8 mouse cellular contexts compared by ENCODE assay signal in the genomic region with DNA sequence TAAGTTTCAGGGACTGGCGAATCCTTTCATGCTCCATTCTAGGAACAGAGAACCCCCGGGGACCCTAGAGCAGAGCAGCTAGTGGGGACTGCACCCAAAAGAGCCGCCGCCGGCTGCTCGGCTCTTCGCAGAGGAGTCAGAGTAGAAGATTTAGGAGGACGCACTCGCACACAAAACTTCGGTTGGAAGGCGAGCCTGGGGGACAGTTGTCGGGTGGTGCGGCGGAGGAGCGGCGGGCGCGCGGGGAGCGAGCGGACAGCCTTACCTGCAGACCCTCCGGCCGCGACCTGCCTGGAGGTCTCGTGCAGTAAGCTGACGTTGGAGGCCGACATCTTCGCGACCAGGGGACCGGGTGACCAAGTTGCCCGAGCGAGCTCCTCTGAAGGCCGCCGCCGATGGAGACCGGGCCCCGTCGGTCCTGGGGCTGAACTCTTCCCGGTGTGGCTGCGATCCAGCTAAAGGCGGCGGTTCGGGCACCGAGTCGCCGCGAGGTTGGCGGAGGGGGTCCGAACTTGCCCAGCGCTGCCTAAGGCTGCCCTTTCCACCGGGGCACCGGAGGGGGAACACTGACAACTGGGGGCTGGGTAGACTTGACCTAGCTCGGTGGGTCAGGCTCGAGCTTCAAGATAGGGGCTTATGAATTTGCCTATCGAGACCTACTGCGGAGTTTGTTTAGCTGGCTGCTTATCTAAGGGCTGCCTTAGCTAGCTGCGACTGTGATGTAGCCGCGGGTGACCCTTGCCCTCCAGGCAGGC. TPM values are rescaled to one million over a fixed set of nuclear protein-coding genes. Genes with fewer than 3 reads are reported as not detected.
DNase-seq lines count a peak whose midpoint lies in the region; ATAC-seq and TF ChIP-seq lines count a peak whose summit lies in the region.

No protein-coding gene starts in this region.

- CTCF ChIA-PET in Patski (lab: Charles Lee): no interaction called here

- H3K4me3 ChIP-seq in embryonic facial prominence, embryonic 15.5 days (replicated peaks): peak overlapping the region; percentile 50
- H3K4me3 ChIP-seq in heart, embryonic 14.5 days (ENCODE audit: control insufficient read depth in 1 of 2, insufficient read depth in 1 of 2, low read depth in 1 of 2, low read length in 2 of 2): peak overlapping the region; percentile 61 to 67
- peak overlapping the region; percentile 53 for H3K4me3 ChIP-seq in kidney, postnatal 0 days (replicated peaks; ENCODE audit: low read depth, low read length)
- peak overlapping the region; percentile 40 for H3K4me3 ChIP-seq in spleen, adult 2 months (ENCODE audit: extremely low read depth, insufficient read depth, insufficient read length)

- no peak overlapping the region for H3K27ac ChIP-seq in embryonic facial prominence, embryonic 15.5 days (replicated peaks)
- H3K27ac ChIP-seq in heart, embryonic 14.5 days (replicated peaks in 1 of 2; ENCODE audit: control insufficient read depth in 1 of 2, insufficient read depth in 1 of 2, low read depth in 2 of 2, low read length in 2 of 2): no peak overlapping the region
- H3K27ac ChIP-seq in kidney, postnatal 0 days: peak overlapping the region; percentile 8
- peak overlapping the region; percentile 27; the same call in 1 of the 2 replicates for H3K27ac ChIP-seq in spleen, adult 2 months (ENCODE audit: insufficient read depth, low read length)

- H3K4me2 ChIP-seq in embryonic facial prominence, embryonic 15.5 days (replicated peaks): peak overlapping the region; percentile 89
- peak overlapping the region; percentile 90 for H3K4me2 ChIP-seq in heart, embryonic 14.5 days (ENCODE audit: low read length)
- H3K4me2 ChIP-seq in kidney, postnatal 0 days (ENCODE audit: low read length): peak overlapping the region; percentile 90

- peaks cover 8% of the 10 kb centered on the region; the same call in 1 of the 2 replicates for H3K4me1 ChIP-seq in embryonic facial prominence, embryonic 15.5 days
- H3K4me1 ChIP-seq in heart, embryonic 14.5 days (ENCODE audit: control insufficient read depth in 2 of 2, insufficient read depth in 2 of 2, low read length in 2 of 2): peaks cover 0 to 3% of the 10 kb centered on the region in 2 experiments; a peak in 1 of 4 replicates
- no peaks in the 10 kb centered on the region for H3K4me1 ChIP-seq in kidney, postnatal 0 days (replicated peaks; ENCODE audit: insufficient read depth, low read length)
- H3K4me1 ChIP-seq in spleen, adult 2 months (ENCODE audit: control insufficient read depth, insufficient read depth, insufficient read length): no peaks in the 10 kb centered on the region

- in situ Hi-C loops in Patski (cut with MboI; ENCODE audit: low pct_unique_long_range_greater_than_20kb): no loop called here

- POLR2A ChIA-PET in Patski (lab: Charles Lee): no interaction called here

- H3K36me3 ChIP-seq in embryonic facial prominence, embryonic 15.5 days: no peaks in the 10 kb centered on the region
- no peaks in the 10 kb centered on the region for H3K36me3 ChIP-seq in heart, embryonic 14.5 days (ENCODE audit: control insufficient read depth, insufficient read depth, low read length)
- no peaks in the 10 kb centered on the region for H3K36me3 ChIP-seq in kidney, postnatal 0 days (ENCODE audit: insufficient read depth, low read length)
- H3K36me3 ChIP-seq in spleen, adult 2 months (ENCODE audit: control insufficient read depth, insufficient read depth, low read length): no peaks in the 10 kb centered on the region

- 0 out of 2 replicates have a peak overlapping the region, but pooled peaks have one; percentile 9 for H3K9ac ChIP-seq in embryonic facial prominence, embryonic 15.5 days
- peak overlapping the region; percentile 68 for H3K9ac ChIP-seq in heart, embryonic 14.5 days (ENCODE audit: low read length)
- peak overlapping the region; percentile 54 for H3K9ac ChIP-seq in kidney, postnatal 0 days (ENCODE audit: low read depth, low read length)

- no peaks in the 10 kb centered on the region for H3K9me3 ChIP-seq in embryonic facial prominence, embryonic 15.5 days (replicated peaks)
- no peaks in the 10 kb centered on the region for H3K9me3 ChIP-seq in heart, embryonic 14.5 days (ENCODE audit: control insufficient read depth, low read length)
- no peaks in the 10 kb centered on the region for H3K9me3 ChIP-seq in kidney, postnatal 0 days (replicated peaks; ENCODE audit: low read length)

- 1% methylated on average over 59 of the region's 59 CpGs for WGBS in embryonic facial prominence, embryonic 15.5 days
- WGBS in heart, embryonic 14.5 days: 2% methylated on average over 59 of the region's 59 CpGs
- WGBS in kidney, postnatal 0 days: 2% methylated on average over 59 of the region's 59 CpGs
- WGBS in spleen, adult 2 months: 7% methylated on average over 59 of the region's 59 CpGs

- DNase-seq in Patski (ENCODE audit: low read depth, low spot score): no peak
- peak; percentile 42 for DNase-seq in kidney, postnatal 0 days (ENCODE audit: low spot score)
- DNase-seq in lung, postnatal 4 days: peak; percentile 30 to 36
- DNase-seq in spleen, adult 2 months (ENCODE audit: low read depth in 1 of 2, low spot score in 2 of 2): no peak
- no peak for DNase-seq in frontal cortex, adult 2 months (ENCODE audit: extremely low spot score in 1 of 2, low spot score in 1 of 2)

- no peak for TF ChIP-seq POLR2A in spleen, adult 2 months (IDR thresholded peaks at IDR 0.05; ENCODE audit: low read depth, low read length)

- peaks cover 4% of the 10 kb centered on the region for H3K27me3 ChIP-seq in Patski
- H3K27me3 ChIP-seq in embryonic facial prominence, embryonic 15.5 days: peaks cover 18% of the 10 kb centered on the region
- peaks cover 7% of the 10 kb centered on the region; the same call in 1 of the 2 replicates for H3K27me3 ChIP-seq in heart, embryonic 14.5 days (ENCODE audit: control insufficient read depth, insufficient read depth, low read length)
- no peaks in the 10 kb centered on the region for H3K27me3 ChIP-seq in kidney, postnatal 0 days (ENCODE audit: insufficient read depth, low read length)
- H3K27me3 ChIP-seq in spleen, adult 2 months (ENCODE audit: control insufficient read depth, insufficient read depth, low read length): peaks cover 6% of the 10 kb centered on the region

- peak; percentile 33 for ATAC-seq in CD4-positive, CD25-positive, alpha-beta regulatory T cell, adult 4 months
- ATAC-seq in Patski: peak; percentile 41
- peak; percentile 29; the same call in 1 of the 2 replicates for ATAC-seq in embryonic facial prominence, embryonic 15.5 days (ENCODE audit: insufficient number of reproducible peaks, low FRiP score, low TSS enrichment, low read depth)
- no peak for ATAC-seq in heart, embryonic 14.5 days (ENCODE audit: insufficient number of reproducible peaks, insufficient read depth, low FRiP score, low read depth)
- ATAC-seq in kidney, postnatal 0 days (replicated peaks; ENCODE audit: low FRiP score, low read depth): peak; percentile 78

- TF ChIP-seq CTCF in Patski (IDR thresholded peaks at IDR 0.05): no peak
- no peak for TF ChIP-seq CTCF in kidney, postnatal 0 days (IDR thresholded peaks at IDR 0.05; ENCODE audit: low read depth)
- TF ChIP-seq CTCF in spleen, adult 2 months (IDR thresholded peaks at IDR 0.05; ENCODE audit: extremely low read depth, insufficient read depth, insufficient read length, insufficient replicate concordance): no peak

RNA-seq across cellular contexts. Expression of a gene that starts 0.5 kb away (rescaled TPM):
- polyA plus RNA-seq in CD4-positive, CD25-positive, alpha-beta regulatory T cell, adult 4 months (2017; shearing (Covaris generic)): not detected
- 1.1 TPM for polyA plus RNA-seq in Patski (2021)
- polyA plus RNA-seq in embryonic facial prominence, embryonic 15.5 days (2015; fragmentation: Nextera tagmentation; extraction: Ambion mirVana): 0.56 and 0.84 TPM in 2 replicates
- polyA plus RNA-seq in heart, embryonic 14.5 days (2014; fragmentation: Nextera tagmentation; extraction: Ambion mirVana): 0.20 and 0.27 TPM in 2 replicates
- 5.1 and 6.4 TPM in 2 replicates for polyA plus RNA-seq in kidney, postnatal 0 days (2015; fragmentation: Nextera tagmentation; extraction: Ambion mirVana)
- 1.3 and 2.1 TPM in 2 replicates for polyA plus RNA-seq in spleen, adult 2 months (2012; rRNA removed)
- 0.54 and 0.65 TPM in 2 replicates for polyA plus RNA-seq in frontal cortex, adult 2 months (2012; rRNA removed)

RNA-seq across cellular contexts. Expression of a gene that starts 33.4 kb away (rescaled TPM):
- 10 to 100 TPM; 57.7 to 62.7 TPM for polyA plus RNA-seq in CD4-positive, CD25-positive, alpha-beta regulatory T cell, adult 4 months (2017; shearing (Covaris generic))
- 40.8 TPM for polyA plus RNA-seq in Patski (2021)
- 50.5 and 51.9 TPM in 2 replicates for polyA plus RNA-seq in embryonic facial prominence, embryonic 15.5 days (2015; fragmentation: Nextera tagmentation; extraction: Ambion mirVana)
- polyA plus RNA-seq in heart, embryonic 14.5 days (2014; fragmentation: Nextera tagmentation; extraction: Ambion mirVana): 33.1 and 37.0 TPM in 2 replicates
- polyA plus RNA-seq in kidney, postnatal 0 days (2015; fragmentation: Nextera tagmentation; extraction: Ambion mirVana): 46.6 and 53.9 TPM in 2 replicates
- 10.6 and 12.1 TPM in 2 replicates for polyA plus RNA-seq in spleen, adult 2 months (2012; rRNA removed)
- polyA plus RNA-seq in frontal cortex, adult 2 months (2012; rRNA removed): 9.6 and 10.8 TPM in 2 replicates

RNA-seq across cellular contexts. Expression of a gene that starts 33.4 kb away (rescaled TPM):
- polyA plus RNA-seq in CD4-positive, CD25-positive, alpha-beta regulatory T cell, adult 4 months (2017; shearing (Covaris generic)): 10 to 100 TPM; 14.8 to 16.0 TPM
- 14.2 TPM for polyA plus RNA-seq in Patski (2021)
- polyA plus RNA-seq in embryonic facial prominence, embryonic 15.5 days (2015; fragmentation: Nextera tagmentation; extraction: Ambion mirVana): 8.5 and 10.1 TPM in 2 replicates
- polyA plus RNA-seq in heart, embryonic 14.5 days (2014; fragmentation: Nextera tagmentation; extraction: Ambion mirVana): 7.7 and 8.1 TPM in 2 replicates
- polyA plus RNA-seq in kidney, postnatal 0 days (2015; fragmentation: Nextera tagmentation; extraction: Ambion mirVana): 12.5 and 13.1 TPM in 2 replicates
- 0.60 and 1.1 TPM in 2 replicates for polyA plus RNA-seq in spleen, adult 2 months (2012; rRNA removed)
- 3.9 and 4.3 TPM in 2 replicates for polyA plus RNA-seq in frontal cortex, adult 2 months (2012; rRNA removed)

Comparison
In these comparisons a context has a peak if more than half of its experiments do, and no peak if none do; other contexts are left out.
1. DNase-seq: peak in kidney, postnatal 0 days (single experiment) and lung, postnatal 4 days (2 of 2); none in Patski (single experiment), spleen, adult 2 months (0 of 2) and frontal cortex, adult 2 months (0 of 2).
2. H3K27ac ChIP-seq: peak in kidney, postnatal 0 days (single experiment) and spleen, adult 2 months (single experiment); none in embryonic facial prominence, embryonic 15.5 days (single experiment) and heart, embryonic 14.5 days (0 of 2).
3. H3K9ac ChIP-seq: peak in every context shown above with its lines; median percentile 68 in heart, embryonic 14.5 days; 54 in kidney, postnatal 0 days; 9 in embryonic facial prominence, embryonic 15.5 days.
4. Peak in every context shown above with its lines, with median percentiles within 50 percentile points of each other: H3K4me2 ChIP-seq and H3K4me3 ChIP-seq.